Mouse (Mus musculus) adrenal gland, postnatal 25 days (tissue): ENCODE measurements around the gene Srp9. TPM values are rescaled to one million over a fixed set of nuclear protein-coding genes. Genes with fewer than 3 reads are reported as not detected.
"Not testable (repeated sequence)": the region's sequence is repeated elsewhere in the genome, so short reads cannot be mapped to it uniquely, and the experiment has no call there.

Experiments used
- DNase-seq: peaks from one replicate; pipeline ENCODE4 v3.0.0; 2021; ENCODE audit warnings: mixed read lengths
- total RNA-seq: library from RNA; stranded (reverse); gene quantifications from 2 replicates; pipeline ENCODE4 v1.2.3, GENCODE M21; 2021

Srp9 gene
- total RNA-seq, 1 experiment from 2014 or later = 60.9 TPM

- no peak for DNase-seq
Measured at GRCm38 (mm10) chr1:182145546-182145945, 21.0 kb downstream of the Srp9 start.

DNA sequence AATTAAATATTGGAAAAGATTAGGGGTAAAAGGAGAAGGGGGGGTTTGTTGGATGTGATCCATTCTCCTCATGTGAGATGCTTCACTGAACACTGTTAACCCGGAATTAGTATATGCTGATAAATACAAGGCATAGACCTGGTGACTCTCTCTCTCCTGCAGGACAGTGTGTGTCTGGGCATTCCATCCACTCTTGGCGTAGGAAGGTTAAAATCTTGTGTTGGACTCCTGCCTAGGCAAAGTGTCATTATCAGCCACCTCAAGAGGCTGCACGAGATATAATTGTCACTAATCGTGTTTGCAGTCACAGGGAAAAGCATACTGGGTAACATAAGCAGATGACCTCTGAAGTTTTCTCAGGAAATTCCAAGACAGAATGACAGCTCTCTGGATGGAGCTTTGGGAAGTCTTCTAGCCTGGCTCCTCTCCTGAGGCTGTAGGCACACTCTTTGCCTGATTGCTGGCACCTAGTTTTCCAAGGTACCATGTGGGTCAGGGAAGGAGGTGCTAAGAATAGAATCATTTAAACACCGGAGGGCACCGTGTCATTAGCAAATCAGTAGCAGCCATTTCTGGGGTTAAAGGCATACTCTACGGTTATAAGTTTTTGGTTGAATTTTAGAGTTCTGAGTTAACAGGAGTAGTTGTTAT is 24.5 kb downstream of the Srp9 start:
- no peak for DNase-seq

GRCm38 (mm10) chr1:182149966-182150365 is 25.4 kb downstream of the Srp9 start:
- DNase-seq = no peak

DNA sequence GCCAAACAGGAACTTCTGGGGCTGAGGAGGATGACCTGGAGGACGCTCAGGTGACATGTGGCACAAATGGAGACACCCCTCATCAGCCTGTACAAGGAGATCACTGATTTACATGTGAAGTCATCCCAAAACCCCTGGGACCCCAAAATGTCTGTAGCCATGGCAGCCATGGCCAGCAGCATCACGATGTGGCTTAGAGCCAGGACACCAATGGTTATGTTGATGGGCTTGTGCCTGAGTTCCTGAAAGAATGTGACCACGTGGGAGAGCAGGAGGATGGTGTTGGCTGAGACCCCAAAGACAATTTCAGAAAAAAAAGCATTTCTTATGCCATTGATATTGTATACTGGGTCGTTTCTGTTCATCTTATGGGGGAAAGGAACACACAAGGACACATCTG is 33.2 kb downstream of the Srp9 start:
- no peak for DNase-seq

DNA sequence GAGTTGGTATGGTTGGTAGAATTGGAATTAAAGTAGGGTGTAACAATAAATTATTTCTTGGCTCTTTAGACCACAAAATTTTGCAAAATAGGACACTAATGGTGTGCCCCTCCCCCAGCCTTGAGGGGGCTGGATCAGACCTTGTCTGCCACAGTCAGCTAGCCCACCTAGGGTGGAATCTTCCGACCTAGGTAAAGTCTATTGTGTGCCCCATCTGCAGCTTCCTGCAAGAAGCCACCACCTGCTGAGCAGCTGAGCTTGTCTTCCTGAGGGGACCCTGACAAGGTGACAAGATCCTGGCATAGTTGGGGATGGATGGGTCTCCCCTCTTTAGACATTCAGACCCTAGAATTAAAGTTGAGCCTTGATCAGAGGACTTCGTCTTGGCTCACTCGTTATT is 35.0 kb downstream of the Srp9 start:
- DNase-seq = no peak

GRCm38 (mm10) chr1:182162951-182163350 is 38.4 kb downstream of the Srp9 start:
- DNase-seq = no peak

- no peak for DNase-seq
Measured at GRCm38 (mm10) chr1:182164386-182164785, 39.8 kb downstream of the Srp9 start, which contains the start of gene Vmn1r1. Gene Vmn1r1 (minus strand): TSS chr1:182164486.

DNA sequence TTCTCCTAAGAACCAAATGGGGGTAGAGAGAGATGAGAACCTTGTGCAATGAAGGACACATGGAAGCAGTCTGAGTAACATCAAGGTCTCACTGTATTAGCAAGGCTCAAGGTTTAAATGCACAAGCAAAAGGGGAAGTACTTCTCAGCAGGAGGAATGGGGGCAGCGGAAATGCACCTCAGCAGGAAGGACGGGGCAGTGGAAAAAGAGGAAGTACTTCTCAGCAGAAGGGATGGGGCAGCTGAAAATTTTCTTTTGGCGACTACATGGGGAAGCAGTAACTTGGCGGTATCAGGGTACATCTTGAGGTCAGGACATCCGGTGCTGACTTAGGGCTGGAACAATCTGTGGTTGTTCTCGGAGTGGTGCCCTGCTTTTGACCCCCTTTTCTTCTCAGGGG is 45.7 kb downstream of the Srp9 start:
- not testable (repeated sequence) for DNase-seq

- not testable (repeated sequence) for DNase-seq
Measured at GRCm38 (mm10) chr1:182176985-182177384, 52.4 kb downstream of the Srp9 start.

- no peak for DNase-seq
Measured at GRCm38 (mm10) chr1:182181456-182182305, 57.1 kb downstream of the Srp9 start.

Other genes starting within 250 kb of the Srp9 start
- gene Enah, start 104.7 kb upstream of the Srp9 start, total RNA-seq = 61.0 and 64.8 TPM in 2 replicates
- gene Vmn1r1, start 39.7 kb downstream of the Srp9 start, total RNA-seq = not detected in 2 replicates
- gene Degs1, start 158.1 kb downstream of the Srp9 start, total RNA-seq = 97.3 and 103 TPM in 2 replicates
- gene Fbxo28, start 216.9 kb downstream of the Srp9 start, total RNA-seq = 34.1 and 45.9 TPM in 2 replicates